Mouse (Mus musculus): Measurements from ENCODE around the gene Gmfg. TPM values are rescaled to one million over a fixed set of nuclear protein-coding genes. Genes with fewer than 3 reads are reported as not detected.

The Gmfg gene
- polyA plus RNA-seq, 1 experiment, result 2.8 TPM

- H3K4me1 ChIP-seq (ENCODE audit: control insufficient read depth, insufficient read depth, low read length), result no peaks in the 10 kb centered on the region; the same call in 1 of the 2 replicates
- peak overlapping the region; percentile 48 for H3K4me3 ChIP-seq (ENCODE audit: insufficient read depth, low read length)
- TF ChIP-seq POLR2A (IDR thresholded peaks at IDR 0.05; ENCODE audit: extremely low read depth, insufficient read depth, low read length) (no peak), CTCF (IDR thresholded peaks at IDR 0.05; ENCODE audit: extremely low read depth, insufficient read depth, low read length) (no peak)
- no peak overlapping the region for H3K27ac ChIP-seq (ENCODE audit: insufficient read depth, low read length)
These were observed 1.5 kb upstream of the Gmfg start for GRCm38 (mm10) chr7:28435660-28436259.

GRCm38 (mm10) chr7:28436271-28436904 lies 859 bp upstream of the Gmfg start:
- TF ChIP-seq POLR2A (IDR thresholded peaks at IDR 0.05; ENCODE audit: extremely low read depth, insufficient read depth, low read length) (peak; percentile 49; the same call in 1 of the 2 replicates), CTCF (IDR thresholded peaks at IDR 0.05; ENCODE audit: extremely low read depth, insufficient read depth, low read length) (peak; percentile 48)
- peak overlapping the region; percentile 9; the same call in 1 of the 2 replicates for H3K27ac ChIP-seq (ENCODE audit: insufficient read depth, low read length)
- peak overlapping the region; percentile 65 for H3K4me3 ChIP-seq (ENCODE audit: insufficient read depth, low read length)
- no peaks in the 10 kb centered on the region; the same call in 1 of the 2 replicates for H3K4me1 ChIP-seq (ENCODE audit: control insufficient read depth, insufficient read depth, low read length)

GRCm38 (mm10) chr7:28437964-28438363 lies 717 bp downstream of the Gmfg start:
- H3K27ac ChIP-seq (ENCODE audit: insufficient read depth, low read length), result no peak overlapping the region
- no peak overlapping the region for H3K4me3 ChIP-seq (ENCODE audit: insufficient read depth, low read length)
- no peak for TF ChIP-seq CTCF (IDR thresholded peaks at IDR 0.05; ENCODE audit: extremely low read depth, insufficient read depth, low read length)
- TF ChIP-seq POLR2A (IDR thresholded peaks at IDR 0.05; ENCODE audit: extremely low read depth, insufficient read depth, low read length), result no peak
- H3K4me1 ChIP-seq (ENCODE audit: control insufficient read depth, insufficient read depth, low read length), result no peaks in the 10 kb centered on the region; the same call in 1 of the 2 replicates

GRCm38 (mm10) chr7:28438771-28439170 lies 1.5 kb downstream of the Gmfg start:
- Histone ChIP-seq H3K4me1 (ENCODE audit: control insufficient read depth, insufficient read depth, low read length) (no peaks in the 10 kb centered on the region), H3K4me3 (ENCODE audit: insufficient read depth, low read length) (no peak overlapping the region), H3K27ac (ENCODE audit: insufficient read depth, low read length) (no peak overlapping the region)
- TF ChIP-seq CTCF (IDR thresholded peaks at IDR 0.05; ENCODE audit: extremely low read depth, insufficient read depth, low read length), result no peak
- TF ChIP-seq POLR2A (IDR thresholded peaks at IDR 0.05; ENCODE audit: extremely low read depth, insufficient read depth, low read length), result no peak

GRCm38 (mm10) chr7:28440739-28441138 lies 3.5 kb downstream of the Gmfg start:
- no peak for TF ChIP-seq CTCF (IDR thresholded peaks at IDR 0.05; ENCODE audit: extremely low read depth, insufficient read depth, low read length)
- no peak for TF ChIP-seq POLR2A (IDR thresholded peaks at IDR 0.05; ENCODE audit: extremely low read depth, insufficient read depth, low read length)
- Histone ChIP-seq H3K4me3 (ENCODE audit: insufficient read depth, low read length) (no peak overlapping the region), H3K27ac (ENCODE audit: insufficient read depth, low read length) (no peak overlapping the region), H3K4me1 (ENCODE audit: control insufficient read depth, insufficient read depth, low read length) (no peaks in the 10 kb centered on the region)

- no peaks in the 10 kb centered on the region for H3K4me1 ChIP-seq (ENCODE audit: control insufficient read depth, insufficient read depth, low read length)
- no peak overlapping the region for H3K4me3 ChIP-seq (ENCODE audit: insufficient read depth, low read length)
- no peak overlapping the region for H3K27ac ChIP-seq (ENCODE audit: insufficient read depth, low read length)
- TF ChIP-seq POLR2A (IDR thresholded peaks at IDR 0.05; ENCODE audit: extremely low read depth, insufficient read depth, low read length), result no peak
These were observed 4.7 kb downstream of the Gmfg start for GRCm38 (mm10) chr7:28441776-28442485.

GRCm38 (mm10) chr7:28442688-28443087 lies 5.4 kb downstream of the Gmfg start:
- Histone ChIP-seq H3K27ac (ENCODE audit: insufficient read depth, low read length) (no peak overlapping the region), H3K4me3 (ENCODE audit: insufficient read depth, low read length) (no peak overlapping the region), H3K4me1 (ENCODE audit: control insufficient read depth, insufficient read depth, low read length) (no peaks in the 10 kb centered on the region)
- TF ChIP-seq POLR2A (IDR thresholded peaks at IDR 0.05; ENCODE audit: extremely low read depth, insufficient read depth, low read length) (no peak), CTCF (IDR thresholded peaks at IDR 0.05; ENCODE audit: extremely low read depth, insufficient read depth, low read length) (no peak)

- H3K27ac ChIP-seq (ENCODE audit: insufficient read depth, low read length), result no peak overlapping the region
- no peak for TF ChIP-seq POLR2A (IDR thresholded peaks at IDR 0.05; ENCODE audit: extremely low read depth, insufficient read depth, low read length)
- no peak for TF ChIP-seq CTCF (IDR thresholded peaks at IDR 0.05; ENCODE audit: extremely low read depth, insufficient read depth, low read length)
- H3K4me1 ChIP-seq (ENCODE audit: control insufficient read depth, insufficient read depth, low read length), result no peaks in the 10 kb centered on the region
- no peak overlapping the region for H3K4me3 ChIP-seq (ENCODE audit: insufficient read depth, low read length)
These were observed 7.2 kb downstream of the Gmfg start for GRCm38 (mm10) chr7:28444344-28444974.

GRCm38 (mm10) chr7:28446446-28446845 lies 9.2 kb downstream of the Gmfg start:
- Histone ChIP-seq H3K4me1 (ENCODE audit: control insufficient read depth, insufficient read depth, low read length) (no peaks in the 10 kb centered on the region), H3K4me3 (ENCODE audit: insufficient read depth, low read length) (no peak overlapping the region), H3K27ac (ENCODE audit: insufficient read depth, low read length) (no peak overlapping the region)
- TF ChIP-seq CTCF (IDR thresholded peaks at IDR 0.05; ENCODE audit: extremely low read depth, insufficient read depth, low read length) (peak; percentile 70), POLR2A (IDR thresholded peaks at IDR 0.05; ENCODE audit: extremely low read depth, insufficient read depth, low read length) (no peak)

All from cortical plate, adult 2 months (tissue).